Mouse (Mus musculus) Muller cell, postnatal 12 days (primary cell): Measurements from ENCODE around the gene Prkcsh.

ENCODE experiments used
- DNase-seq: peaks from one replicate; pipeline ENCODE4 v3.0.0-alpha.2; 2015; ENCODE audit errors: inconsistent ontology term

Prkcsh gene

GRCm38 (mm10) chr9:21987592-21988342 is 14.8 kb upstream of the Prkcsh start:
- DNase-seq = no peak

DNA sequence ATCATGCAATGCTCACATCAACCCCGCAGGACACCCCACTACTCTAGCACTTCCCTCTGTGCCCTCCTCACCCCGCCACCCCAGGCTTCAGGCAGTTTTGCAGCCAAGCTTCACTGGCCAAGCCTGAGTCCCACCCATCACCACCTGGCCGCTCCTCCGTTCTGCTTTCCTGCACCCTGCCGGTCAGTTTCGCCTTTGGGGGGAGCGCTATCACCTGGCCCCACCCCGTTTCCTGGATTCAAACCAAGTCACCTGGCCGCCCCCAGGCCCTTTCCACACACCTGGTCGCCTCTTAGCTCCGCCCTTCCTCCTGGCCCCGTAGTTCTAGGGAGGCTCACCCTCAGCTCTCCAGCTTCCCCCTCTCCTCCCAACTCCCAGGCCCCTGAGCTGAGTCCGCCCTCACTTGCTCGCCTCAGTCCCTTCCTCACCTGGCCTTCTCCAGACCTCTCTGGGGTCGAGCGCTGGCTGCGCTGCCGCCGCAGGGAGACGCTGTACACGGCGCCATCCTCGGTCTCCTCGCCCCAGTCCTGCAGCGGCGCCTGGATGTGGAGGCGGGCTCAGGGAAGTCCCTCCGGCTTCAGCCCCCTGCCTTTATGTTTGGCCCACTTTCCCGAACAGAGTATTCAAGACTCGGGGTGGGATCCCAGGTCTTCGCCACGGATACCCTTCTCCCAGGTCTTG is 14.0 kb upstream of the Prkcsh start:
- peak; percentile 38 for DNase-seq

DNA sequence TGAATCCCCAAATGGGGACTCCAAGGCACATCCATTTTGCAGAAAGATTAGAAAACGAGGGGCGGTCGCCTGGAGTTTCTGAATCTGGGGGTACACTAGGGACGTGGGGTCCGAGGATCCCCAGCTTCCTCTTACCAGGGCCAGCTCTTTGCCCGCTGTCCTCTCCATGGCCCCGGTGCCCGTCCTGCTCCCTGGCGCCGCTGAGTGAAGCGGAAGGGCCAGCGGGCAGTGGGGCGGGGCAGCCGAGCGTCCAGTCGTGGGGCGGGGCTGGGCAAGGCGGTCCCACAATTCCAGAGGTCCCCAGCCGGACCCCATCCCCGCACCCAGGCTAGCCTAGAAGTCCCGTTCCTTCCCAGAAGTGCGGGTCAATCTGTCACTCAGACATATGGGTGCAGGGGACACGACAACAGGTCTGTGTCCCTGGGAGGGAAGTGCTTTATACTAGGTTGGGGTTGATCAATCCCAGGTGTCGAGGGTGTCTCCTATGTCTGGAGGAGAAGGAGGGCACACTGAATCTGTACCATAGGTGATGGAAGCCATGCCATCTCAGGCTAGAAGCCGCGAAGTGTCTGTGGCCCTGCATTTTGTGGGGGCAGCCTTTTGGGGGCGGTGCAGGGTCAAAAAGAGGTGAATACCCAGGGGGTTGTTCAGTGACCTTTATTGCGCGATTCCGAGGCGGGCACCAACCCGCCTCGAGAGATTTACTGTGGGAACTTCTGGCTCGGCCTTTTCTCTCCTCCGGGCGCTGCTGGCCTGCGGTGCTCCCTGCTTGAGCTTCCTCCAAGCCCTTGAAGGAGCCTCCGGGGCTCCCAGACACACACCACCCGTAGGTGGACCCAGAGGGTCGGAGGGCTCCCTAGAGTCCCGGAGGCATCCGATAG is 13.1 kb upstream of the Prkcsh start, which contains the start of gene Rgl3:
Gene Rgl3, minus strand, starts transcription at position 217 of the 881 bp plus-strand sequence.
- peak; percentile 80 for DNase-seq

GRCm38 (mm10) chr9:21992227-21992626 is 10.4 kb upstream of the Prkcsh start:
- no peak for DNase-seq

GRCm38 (mm10) chr9:21996178-21996867 is 6.3 kb upstream of the Prkcsh start:
- DNase-seq = no peak

GRCm38 (mm10) chr9:22000296-22000695 is 2.3 kb upstream of the Prkcsh start:
- no peak for DNase-seq

- no peak for DNase-seq
These were observed 973 bp upstream of the Prkcsh start for GRCm38 (mm10) chr9:22001633-22002032.

DNA sequence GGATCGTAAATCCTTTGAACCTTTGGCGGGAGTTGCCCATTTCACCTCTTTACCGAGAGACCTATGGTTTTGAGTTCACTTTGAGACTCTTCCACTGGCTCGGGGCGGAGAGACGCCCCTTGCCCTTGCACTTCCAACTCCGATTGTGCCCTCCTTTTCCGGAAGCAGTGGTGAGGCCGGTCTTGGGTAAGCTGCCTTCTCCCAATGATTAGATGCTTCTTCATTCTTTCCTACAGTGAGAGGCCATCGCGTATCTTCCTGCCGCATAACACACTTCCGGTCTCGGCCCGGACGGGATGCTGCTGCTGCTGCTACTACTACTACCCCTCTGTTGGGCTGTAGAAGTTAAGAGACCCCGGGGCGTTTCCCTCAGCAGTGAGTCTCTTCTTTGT is 553 bp downstream of the Prkcsh start:
- no peak for DNase-seq

DNA sequence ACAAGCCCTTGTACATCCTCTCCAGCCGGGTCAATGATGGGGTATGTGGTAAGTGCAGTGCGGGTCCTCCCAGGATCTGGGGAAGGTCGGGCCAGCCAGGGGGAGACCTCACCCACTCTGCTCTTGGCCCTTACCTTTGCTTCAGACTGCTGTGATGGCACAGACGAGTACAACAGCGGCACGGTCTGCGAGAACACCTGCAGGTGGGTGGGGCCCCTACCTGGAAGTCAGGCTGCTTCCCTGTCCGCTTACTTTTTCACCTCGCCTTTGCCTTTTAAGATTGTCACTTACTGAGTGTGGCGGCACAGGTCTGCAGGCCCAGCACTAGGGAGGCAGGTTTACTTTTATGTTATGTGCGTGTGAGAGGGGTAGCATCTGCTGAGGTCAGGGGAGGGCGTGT is 1.9 kb downstream of the Prkcsh start:
- no peak for DNase-seq

- DNase-seq = no peak
These were observed 8.4 kb downstream of the Prkcsh start for GRCm38 (mm10) chr9:22011055-22011454.

- DNase-seq = no peak
These were observed 10.1 kb downstream of the Prkcsh start for GRCm38 (mm10) chr9:22012731-22013130.

GRCm38 (mm10) chr9:22016245-22016644 is 13.6 kb downstream of the Prkcsh start:
- DNase-seq = no peak

DNA sequence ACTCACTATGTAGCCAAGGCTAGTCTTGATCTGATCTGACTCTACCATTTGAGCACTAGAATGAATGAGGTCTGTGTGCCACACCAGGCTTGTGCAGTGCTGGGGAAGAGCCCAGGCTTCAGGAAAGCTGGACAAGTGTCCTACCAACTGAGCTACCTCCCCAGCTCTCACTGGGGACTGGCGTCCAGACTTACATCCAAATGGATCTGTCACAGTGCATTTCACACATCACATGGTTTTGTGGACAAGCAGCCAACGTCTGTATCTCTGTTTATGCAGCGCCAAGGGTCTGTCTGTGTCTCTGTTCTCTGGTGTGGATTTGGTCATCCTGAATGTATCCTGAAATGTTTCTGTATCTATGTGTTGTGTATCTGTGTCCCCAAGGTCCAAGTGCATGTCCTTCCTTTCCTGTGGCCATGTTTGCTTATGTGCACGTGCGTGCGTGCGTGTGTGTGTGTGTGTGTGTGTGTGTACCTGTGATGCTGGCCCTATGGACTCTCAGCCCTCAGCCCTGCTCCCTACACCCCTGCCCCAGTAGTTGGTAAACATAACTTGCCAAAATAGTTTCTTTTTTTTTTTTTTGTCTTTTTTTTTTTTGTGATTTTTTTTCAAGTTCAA is 14.7 kb downstream of the Prkcsh start:
- DNase-seq = no peak

- DNase-seq = no peak
These were observed 22.0 kb downstream of the Prkcsh start for GRCm38 (mm10) chr9:22024592-22024991.

- DNase-seq = no peak
These were observed 25.9 kb downstream of the Prkcsh start for GRCm38 (mm10) chr9:22028467-22028866.

GRCm38 (mm10) chr9:22030386-22030785 is 27.8 kb downstream of the Prkcsh start:
- no peak for DNase-seq

DNA sequence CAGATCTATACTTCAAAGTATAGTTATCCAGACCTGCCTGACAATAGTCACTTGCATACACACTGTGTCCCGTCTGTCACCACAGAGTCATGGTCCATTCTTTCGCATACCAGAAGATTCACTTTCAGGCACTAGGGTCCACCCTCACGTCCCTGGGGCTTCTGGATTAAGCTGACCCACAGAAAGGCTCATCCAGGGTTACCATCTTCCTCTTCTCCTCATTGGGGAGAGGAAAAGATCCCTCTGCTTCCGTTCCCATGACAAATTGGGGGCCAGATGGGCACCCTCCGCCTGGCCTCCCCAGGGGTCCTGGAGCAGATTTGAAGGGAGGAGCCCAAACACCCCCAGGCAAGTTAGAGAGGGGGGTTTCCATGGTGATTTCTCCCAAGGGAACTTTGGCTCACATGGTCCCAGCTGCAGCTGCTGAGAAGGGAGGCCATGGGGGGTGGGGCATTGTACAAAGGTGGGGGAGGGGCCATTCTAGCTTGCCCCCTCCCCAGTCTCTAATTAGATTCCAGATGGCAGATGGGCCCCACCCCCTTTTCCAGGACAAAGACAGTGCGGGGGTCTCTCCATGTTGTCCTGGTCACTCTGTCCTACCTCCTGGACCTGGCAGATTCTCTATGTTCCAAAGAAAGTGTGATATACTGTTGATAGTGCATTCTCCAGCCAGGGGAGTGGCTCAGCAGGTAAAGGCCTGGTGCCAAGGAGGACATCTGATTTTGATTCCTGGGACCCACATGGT is 32.9 kb downstream of the Prkcsh start:
- DNase-seq = no peak

DNA sequence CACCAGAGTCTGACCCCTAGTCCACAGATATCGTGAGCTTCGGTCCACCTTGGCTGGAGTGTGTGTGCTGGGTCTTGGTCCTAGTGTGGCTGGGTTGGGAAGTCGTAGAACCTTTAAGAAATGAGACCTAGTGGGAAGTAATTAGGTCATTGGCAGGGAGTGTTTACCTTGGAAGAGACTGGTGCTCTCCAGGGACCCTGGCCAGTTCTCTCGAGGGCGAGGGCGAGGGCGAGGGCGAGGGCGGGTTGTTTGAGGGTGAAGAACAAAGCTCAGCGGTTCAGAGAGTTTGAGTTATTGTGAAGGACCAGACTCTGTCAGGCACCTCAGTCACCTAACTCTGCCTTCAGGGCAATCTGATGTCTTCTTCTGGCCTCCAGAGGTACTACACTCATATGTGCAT is 35.2 kb downstream of the Prkcsh start:
- no peak for DNase-seq

DNA sequence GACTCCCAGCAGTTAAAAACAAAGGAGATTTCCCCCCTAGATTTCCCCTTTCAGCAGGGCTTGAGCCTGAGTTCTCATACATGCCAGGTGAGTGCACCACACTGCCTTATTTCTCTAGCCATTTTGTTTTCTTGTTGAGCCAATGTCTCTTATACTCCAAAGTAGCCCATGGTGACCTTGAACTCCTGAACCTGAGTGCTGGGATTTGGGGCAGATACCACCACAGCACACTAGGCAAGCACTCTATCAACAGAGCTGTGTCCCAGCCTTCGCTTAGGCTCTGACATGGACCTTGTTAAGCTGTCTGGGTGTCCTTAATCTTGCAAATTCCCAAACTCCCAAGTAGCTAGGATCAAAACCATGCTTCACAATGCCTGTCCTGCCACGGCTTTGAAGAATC is 39.2 kb downstream of the Prkcsh start:
- DNase-seq = no peak

DNA sequence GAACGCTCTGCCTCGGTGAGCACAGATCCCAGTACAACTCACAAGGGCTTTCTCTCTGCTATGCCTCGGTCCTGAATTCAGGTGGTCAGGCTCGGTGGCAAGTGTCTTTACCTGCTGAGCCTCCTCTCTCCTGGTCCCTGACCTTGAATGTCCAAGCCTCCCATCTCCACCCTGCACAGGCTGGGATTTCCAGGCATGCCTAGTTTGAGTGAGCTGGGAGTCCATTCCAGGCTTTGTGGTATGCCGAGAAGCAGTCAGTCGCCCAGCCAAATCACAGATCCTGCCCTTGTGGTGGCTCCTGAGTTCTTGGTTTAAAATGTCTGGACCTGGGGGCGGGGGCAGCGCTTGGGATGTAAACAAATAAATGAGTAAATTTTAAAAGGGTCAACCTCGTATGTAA is 44.7 kb downstream of the Prkcsh start:
- no peak for DNase-seq

- no peak for DNase-seq
These were observed 46.7 kb downstream of the Prkcsh start for GRCm38 (mm10) chr9:22049315-22049714.
